Mouse (Mus musculus) liver, embryonic 14.5 days (tissue): ENCODE measurements around the gene Slc39a3.

Source experiments
- CTCF ChIP-seq: IDR thresholded peaks from 2 replicates; pipeline ENCODE4 v1.5.1; 2016; ENCODE audit warnings: antibody characterized with exemption, low read depth, control low read depth
- EP300 ChIP-seq: IDR thresholded peaks from 2 replicates; pipeline ENCODE4 v1.6.1; 2016; ENCODE audit warnings: antibody characterized with exemption, low read depth

GRCm38 (mm10) chr10:80998021-80998420 lies 39.2 kb downstream of the Slc39a3 start:
- no peak for TF ChIP-seq CTCF
- no peak for TF ChIP-seq EP300
